Mouse (Mus musculus): ENCODE results near the gene Zfp992. TPM values are rescaled to one million over a fixed set of nuclear protein-coding genes. Genes with fewer than 3 reads are reported as not detected.
"Not testable (repeated sequence)": the region's sequence is repeated elsewhere in the genome, so short reads cannot be mapped to it uniquely, and the experiment has no call there.

Zfp992 gene
- 11.4 and 19.5 TPM in 2 replicates for total RNA-seq (2017)

DNA sequence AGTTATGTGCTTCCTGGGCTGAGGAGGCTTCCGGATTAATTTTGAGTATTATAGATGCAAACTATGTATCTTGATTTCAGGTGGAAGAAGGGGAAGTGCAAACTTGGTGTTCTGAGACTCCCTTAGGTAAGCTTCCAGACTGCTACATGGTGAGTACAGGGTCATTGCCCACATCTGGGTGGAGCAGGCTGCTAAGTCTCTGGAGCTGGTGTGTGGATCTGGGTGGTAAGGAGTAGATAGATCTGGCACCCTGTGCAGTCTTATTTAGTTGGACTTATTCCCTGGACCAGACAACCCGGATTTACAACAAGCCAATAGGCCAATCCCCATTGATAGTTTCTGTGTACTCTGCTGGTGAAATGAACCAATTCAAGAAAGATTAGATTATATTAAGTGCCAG is at the start of gene Zfp992:
Zfp992 (plus strand) TSS at position 74 of the 400 bp plus-strand sequence.
- not testable (repeated sequence) for ATAC-seq (replicated peaks; ENCODE audit: low read depth, poor library complexity, severe bottlenecking)

- not testable (repeated sequence) for ATAC-seq (replicated peaks; ENCODE audit: low read depth, poor library complexity, severe bottlenecking)
These were observed 19.4 kb upstream of the Zfp992 start for GRCm38 (mm10) chr4:146429467-146429866.

DNA sequence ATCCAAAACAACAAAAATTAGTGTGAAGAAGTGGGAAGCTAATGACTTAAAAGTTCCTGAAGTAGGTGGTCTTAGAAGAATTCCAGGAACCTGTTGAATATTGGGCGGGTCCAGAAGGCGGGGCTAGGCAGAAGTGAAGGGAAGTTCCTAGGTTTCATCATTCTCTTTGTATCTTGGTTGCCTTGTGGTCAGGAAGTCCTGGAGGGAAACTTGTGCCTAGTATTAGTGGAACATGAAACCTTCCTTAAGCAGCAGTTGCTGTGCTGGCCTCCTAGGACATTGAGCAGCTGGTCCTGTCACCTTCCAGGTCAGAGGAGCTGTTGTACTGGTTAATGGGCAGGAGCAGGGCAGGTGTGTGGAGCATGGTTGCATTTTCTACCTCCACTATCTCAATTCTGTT is 17.9 kb upstream of the Zfp992 start:
- ATAC-seq (replicated peaks; ENCODE audit: low read depth, poor library complexity, severe bottlenecking): not testable (repeated sequence)

- not testable (repeated sequence) for ATAC-seq (replicated peaks; ENCODE audit: low read depth, poor library complexity, severe bottlenecking)
These were observed 13.3 kb upstream of the Zfp992 start for GRCm38 (mm10) chr4:146435539-146435938.

- ATAC-seq (replicated peaks; ENCODE audit: low read depth, poor library complexity, severe bottlenecking): not testable (repeated sequence)
These were observed 11.6 kb upstream of the Zfp992 start for GRCm38 (mm10) chr4:146437256-146437655.

- not testable (repeated sequence) for ATAC-seq (replicated peaks; ENCODE audit: low read depth, poor library complexity, severe bottlenecking)
These were observed 4.5 kb upstream of the Zfp992 start for GRCm38 (mm10) chr4:146444345-146444744.

DNA sequence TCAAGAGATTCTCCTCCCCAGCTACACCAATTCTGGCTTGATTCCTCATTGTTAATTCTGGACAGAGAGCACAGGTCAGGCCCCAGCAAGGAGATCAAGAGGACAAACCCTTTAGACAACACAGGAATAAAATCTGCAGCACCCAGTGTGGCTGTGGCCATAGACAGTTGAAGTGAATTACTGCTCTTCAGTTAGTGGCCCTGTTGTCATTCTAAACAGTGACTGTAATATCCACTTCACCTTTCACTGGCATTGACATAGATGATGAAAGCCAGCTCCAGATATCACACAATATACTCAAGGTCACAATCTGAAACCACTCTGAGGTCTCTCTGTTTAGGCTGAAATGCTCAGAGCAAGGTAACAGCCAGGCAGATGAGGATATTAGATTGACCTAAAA is 3.7 kb upstream of the Zfp992 start:
- ATAC-seq (replicated peaks; ENCODE audit: low read depth, poor library complexity, severe bottlenecking): not testable (repeated sequence)

DNA sequence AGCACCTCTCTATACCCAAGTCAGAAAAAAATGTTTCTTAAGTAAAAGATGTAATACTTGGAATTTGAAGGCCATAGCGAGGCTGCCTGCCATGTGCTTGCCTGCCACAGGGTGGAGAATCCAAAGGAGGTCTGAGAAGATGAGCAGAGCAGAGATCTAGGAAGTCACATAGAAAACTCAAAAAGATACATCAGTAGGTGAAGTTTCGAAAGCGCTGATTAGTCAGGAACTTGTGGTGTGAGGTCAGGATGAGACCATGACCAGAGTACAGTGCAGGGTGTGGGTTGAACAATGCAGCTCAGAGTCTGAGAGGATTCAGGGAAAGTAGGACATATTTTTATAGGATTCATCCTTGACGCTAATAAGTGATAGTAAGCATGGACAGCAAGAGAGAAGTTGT is 2.7 kb upstream of the Zfp992 start:
- ATAC-seq (replicated peaks; ENCODE audit: low read depth, poor library complexity, severe bottlenecking): not testable (repeated sequence)

DNA sequence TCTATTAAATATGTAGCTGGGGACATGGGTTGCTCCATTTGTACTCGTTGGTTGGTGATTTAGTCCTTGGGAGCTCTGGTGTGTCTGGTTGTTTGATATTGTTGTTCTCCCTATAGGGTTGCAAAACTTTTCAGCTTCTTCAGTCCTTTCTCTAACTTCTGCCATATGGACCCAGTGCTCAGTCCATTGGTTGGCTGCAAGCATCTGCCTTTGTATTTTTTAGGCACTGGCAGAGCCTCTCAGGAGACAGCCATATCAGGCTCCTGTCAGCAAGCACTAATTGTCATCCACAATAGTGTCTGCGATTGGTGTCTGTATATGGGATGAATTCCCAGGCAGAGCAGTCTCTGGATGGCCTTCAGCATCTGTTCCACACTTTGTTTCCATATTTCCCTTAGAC is 1.8 kb upstream of the Zfp992 start:
- ATAC-seq (replicated peaks; ENCODE audit: low read depth, poor library complexity, severe bottlenecking): not testable (repeated sequence)

GRCm38 (mm10) chr4:146449711-146450110 is 888 bp downstream of the Zfp992 start:
- ATAC-seq (replicated peaks; ENCODE audit: low read depth, poor library complexity, severe bottlenecking): not testable (repeated sequence)

DNA sequence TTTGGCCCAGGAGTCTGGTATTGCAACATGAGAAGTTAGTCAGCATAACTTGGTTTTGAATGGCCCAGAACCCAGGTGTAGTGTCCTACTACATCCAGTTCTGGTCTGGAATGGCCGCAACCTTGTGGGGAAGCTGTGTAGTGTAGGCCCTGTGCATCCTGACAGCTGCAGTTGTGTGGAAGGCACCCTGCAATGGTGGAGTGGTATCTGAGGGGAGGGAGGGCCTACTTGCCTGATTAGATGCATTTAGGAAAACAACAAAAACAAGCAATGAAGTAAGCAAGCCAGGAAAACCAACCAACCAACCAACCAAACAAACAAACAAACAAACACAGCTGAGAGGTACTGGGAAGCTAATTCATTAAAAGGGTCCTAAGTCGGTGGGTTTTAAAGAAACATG is 3.8 kb downstream of the Zfp992 start:
- not testable (repeated sequence) for ATAC-seq (replicated peaks; ENCODE audit: low read depth, poor library complexity, severe bottlenecking)

DNA sequence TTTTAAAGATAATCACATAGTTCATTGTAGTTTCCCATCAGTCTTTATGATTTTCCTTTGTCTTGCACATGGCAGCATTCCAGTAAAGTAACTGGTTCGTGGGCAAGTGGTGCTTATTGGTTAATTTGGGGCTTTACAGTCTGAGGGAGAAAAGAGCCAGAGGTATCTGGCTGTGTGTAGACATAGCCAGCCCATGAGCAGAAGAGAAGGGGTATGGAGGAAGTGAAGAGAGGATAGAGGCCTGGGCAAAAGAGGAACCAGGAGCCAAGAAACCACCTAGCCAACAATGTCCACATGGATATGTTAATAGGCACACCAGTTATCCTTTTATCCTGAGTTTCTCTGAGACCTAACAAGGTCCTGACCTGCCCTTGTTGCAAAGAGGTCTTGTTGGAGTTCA is 5.3 kb downstream of the Zfp992 start:
- peak; percentile 26; the same call in 1 of the 2 replicates for ATAC-seq (replicated peaks; ENCODE audit: low read depth, poor library complexity, severe bottlenecking)

DNA sequence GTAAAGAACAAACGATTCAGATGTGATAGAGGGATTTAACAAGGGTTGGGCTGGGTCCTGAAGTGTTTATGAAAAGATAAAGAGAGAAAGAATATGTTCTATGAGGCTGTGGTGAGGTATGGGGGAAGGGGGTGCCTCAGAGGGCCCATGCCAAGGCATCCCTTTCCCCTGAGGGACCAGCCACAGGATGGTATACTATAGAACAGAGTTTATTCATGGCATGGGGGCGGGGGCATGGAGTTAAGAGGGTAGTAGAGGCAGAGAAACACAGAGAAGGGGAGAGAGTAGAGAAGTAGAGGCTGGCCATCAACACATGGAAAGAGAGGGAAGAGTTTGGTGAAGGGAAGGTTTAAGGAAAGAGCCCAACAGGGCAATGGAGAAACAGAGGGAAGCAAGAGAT is 6.1 kb downstream of the Zfp992 start:
- no peak for ATAC-seq (replicated peaks; ENCODE audit: low read depth, poor library complexity, severe bottlenecking)

GRCm38 (mm10) chr4:146455321-146455721 is 6.5 kb downstream of the Zfp992 start:
- ATAC-seq (replicated peaks; ENCODE audit: low read depth, poor library complexity, severe bottlenecking): no peak

DNA sequence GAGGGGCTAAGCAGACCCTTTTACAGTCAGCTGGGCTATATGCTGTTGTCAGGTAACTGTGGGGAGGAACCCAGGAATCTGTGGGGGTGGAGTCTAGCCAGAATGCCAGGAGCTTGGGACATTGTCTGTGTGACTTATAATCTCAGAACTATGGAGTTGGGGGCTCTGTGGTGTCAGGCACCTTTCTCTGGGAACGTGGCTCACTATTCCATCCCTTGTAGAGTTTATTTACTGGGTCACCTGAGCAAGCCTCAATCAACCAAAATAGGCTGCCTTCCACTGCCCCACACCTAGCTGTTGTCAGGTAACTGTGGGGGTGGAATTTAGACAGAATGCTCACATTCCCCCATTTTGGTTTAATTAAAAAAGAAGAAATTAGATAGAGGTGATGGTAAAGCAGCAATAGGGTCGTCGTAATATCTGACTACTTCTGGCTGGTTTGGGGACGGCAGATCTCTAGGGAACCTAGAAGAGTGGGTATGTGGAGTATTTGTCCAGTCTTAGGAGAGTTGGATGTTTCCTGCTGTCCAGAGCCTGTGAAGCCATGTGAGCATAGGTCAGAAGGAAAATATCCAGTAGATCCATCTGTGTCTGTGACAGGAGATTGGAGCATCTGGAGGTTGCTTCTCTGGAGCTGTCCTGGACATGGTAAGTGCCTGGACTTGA is 7.4 kb downstream of the Zfp992 start:
- ATAC-seq (replicated peaks; ENCODE audit: low read depth, poor library complexity, severe bottlenecking): no peak

GRCm38 (mm10) chr4:146457126-146457525 is 8.3 kb downstream of the Zfp992 start:
- no peak for ATAC-seq (replicated peaks; ENCODE audit: low read depth, poor library complexity, severe bottlenecking)

- ATAC-seq (replicated peaks; ENCODE audit: low read depth, poor library complexity, severe bottlenecking): 0 out of 2 replicates have a peak, but pooled peaks have one; percentile 7
These were observed 8.9 kb downstream of the Zfp992 start for GRCm38 (mm10) chr4:146457720-146458119.

DNA sequence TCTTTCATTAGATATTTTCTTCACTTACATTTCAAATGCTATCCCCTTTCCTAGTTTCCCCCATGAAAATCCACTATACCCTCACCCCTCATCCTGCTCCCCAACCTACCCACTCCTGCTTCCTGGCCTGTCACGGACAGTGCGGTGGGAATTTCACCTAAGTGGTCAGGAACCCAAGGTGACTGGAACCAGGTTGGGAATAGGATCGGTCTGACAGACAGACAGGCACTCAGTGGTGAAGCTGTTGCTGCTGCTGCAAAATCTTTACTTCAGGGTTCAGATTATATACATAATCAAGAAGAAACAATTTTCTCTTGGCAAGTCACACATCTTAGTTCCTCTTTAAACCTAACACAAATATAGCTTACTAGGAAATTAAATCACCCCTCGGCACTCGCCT is 11.0 kb downstream of the Zfp992 start:
- not testable (repeated sequence) for ATAC-seq (replicated peaks; ENCODE audit: low read depth, poor library complexity, severe bottlenecking)

DNA sequence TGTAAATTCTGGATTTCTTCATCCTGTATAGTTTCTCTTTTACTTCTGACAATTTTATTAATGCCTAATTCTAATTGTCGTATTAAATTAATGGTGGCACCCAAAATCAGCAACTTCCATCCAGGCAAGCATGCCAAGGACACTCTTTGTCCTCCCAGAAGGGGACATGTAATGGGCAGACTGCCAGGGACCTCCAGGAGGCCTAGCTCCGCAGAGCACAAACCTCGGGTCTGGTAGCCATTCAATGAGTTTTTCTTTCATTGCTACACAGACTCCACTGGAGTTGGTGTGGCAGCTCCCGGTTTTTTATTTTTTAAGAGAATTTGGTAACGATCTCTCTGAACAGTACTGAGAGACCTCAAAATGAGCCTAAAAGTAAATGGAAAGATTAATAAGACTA is 11.9 kb downstream of the Zfp992 start:
- ATAC-seq (replicated peaks; ENCODE audit: low read depth, poor library complexity, severe bottlenecking): not testable (repeated sequence)

DNA sequence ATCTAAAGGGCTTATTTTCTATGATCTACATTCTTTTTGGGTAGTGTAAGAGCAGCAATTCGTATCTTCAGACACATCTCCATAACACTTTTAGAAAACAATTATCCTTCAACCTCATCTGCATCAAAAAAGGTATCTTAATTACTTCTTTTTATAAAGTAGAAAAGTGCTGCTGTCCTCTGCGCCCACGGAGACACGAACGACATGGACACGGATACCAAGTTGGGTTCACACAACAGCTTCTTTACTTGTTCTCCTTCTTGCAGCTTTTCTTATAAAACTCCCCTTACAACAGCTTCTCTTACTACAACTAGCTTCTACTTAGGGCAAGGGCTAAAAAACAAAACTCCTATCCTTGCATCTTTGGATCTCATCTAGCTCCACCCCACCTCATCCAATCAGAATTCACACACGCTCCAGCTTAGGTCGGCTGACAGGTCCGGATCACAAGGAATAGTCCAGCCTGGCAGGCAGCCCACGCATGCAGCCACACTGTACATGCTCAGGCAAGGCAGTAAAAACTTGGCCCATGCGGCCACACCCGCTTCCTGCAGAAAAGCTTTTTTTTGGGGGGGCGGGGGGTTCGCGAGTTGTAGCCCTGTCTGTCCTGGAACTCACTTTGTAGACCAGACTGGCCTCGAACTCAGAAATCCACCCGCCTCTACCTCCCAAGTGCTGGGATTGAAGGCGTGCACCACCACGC is 15.0 kb downstream of the Zfp992 start:
- not testable (repeated sequence) for ATAC-seq (replicated peaks; ENCODE audit: low read depth, poor library complexity, severe bottlenecking)

GRCm38 (mm10) chr4:146469984-146470383 is 21.2 kb downstream of the Zfp992 start:
- ATAC-seq (replicated peaks; ENCODE audit: low read depth, poor library complexity, severe bottlenecking): peak; percentile 34; the same call in 1 of the 2 replicates

Measured in common myeloid progenitor, adult 5-6 weeks (primary cell).